Mouse (Mus musculus): ENCODE measurements around the gene AC134908.4. TPM values are rescaled to one million over a fixed set of nuclear protein-coding genes. Genes with fewer than 3 reads are reported as not detected.

AC134908.4 gene
- not detected for polyA plus RNA-seq (2017; shearing (Covaris generic))

DNA sequence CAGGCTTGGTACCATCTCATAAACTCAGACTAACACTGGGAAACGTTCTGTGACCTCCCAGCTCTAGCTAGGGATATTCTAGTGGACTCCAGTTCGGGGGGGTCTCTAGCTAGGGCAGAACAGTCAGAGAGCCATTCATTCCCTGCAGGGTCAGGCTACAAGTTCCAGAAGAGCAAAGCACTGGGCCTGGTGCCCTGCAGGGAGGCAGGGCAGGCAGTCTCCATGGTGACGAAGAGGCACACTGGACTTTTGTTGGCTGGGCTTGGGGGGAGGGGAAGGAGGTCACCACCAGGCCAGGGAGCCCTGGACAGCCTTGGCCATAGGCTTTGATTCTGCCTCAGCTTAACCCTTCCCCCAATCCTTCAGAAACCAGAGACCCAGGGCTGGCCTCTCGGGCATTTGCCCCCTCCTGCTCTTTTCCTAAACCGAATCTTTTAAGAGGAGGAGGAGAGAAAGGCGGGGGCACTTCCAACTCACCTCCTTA, at the start of gene AC134908.4:
Gene AC134908.4, minus strand, starts transcription at position 51 of the 484 bp plus-strand sequence.

DNA sequence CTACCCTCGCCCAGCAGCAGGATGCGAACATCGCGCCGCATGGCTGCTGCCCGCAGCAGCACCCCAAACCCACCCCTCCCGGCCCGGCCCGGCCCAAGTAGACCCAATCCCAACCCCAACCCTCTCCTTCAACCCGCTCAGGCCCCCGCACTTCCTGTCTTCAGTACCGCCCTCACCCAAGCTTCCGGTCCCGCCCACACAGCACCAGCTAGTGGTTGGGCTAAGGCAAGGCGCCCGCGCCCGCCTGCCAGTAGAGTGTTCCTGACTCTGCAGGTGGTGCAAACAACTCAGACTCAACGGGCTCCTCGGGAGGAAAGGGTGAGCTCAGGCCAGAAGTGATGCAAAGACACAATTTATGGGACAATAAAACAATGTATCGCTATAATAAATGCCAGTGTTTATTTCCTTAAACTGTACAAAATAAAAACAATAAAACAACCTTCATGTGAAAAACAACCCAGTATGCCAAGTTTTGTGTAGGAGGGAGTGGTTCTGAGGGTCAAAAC, 49.0 kb upstream of the AC134908.4 start, which contains the start of gene Rhot2:
Gene Rhot2, minus strand, starts transcription at position 456 of the 506 bp plus-strand sequence.

DNA sequence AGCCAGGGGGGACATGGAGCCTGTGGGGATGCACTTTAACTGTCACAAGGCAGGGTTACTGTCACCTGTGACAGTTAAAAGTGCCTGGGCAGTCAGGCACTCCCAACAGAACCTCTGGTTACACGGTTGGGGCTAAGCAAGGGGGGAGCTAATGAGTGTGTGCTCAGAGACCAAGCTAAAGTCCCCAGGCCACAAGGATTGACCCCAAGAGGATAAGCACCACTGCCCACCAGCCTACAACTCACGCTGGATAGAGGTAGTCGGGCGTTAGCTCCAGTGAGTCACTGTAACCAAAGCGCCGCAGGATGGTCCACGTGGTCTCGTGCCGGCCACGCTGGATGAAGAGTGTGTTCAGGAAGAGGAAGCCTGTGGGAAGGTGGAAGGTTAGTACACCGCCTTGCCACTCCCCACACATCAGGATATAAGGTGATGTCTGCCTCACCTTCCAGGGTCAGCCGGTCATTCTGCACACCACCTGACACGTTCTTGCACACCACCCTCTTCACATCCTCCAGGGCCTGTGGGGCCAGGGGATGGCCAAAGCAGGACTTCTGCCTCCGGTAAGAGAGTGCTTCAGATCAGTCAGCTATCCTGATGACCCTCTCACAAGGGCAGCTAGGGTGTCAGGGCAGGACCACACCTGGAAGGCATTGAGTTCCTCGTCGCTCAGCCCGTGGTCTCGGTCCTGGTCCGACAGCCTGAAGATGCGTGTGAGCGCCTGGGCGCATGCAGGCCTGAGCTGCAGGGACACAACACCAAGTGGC, 45.8 kb upstream of the AC134908.4 start, which contains the start of gene Gm20683:
Gene Gm20683, minus strand, starts transcription at position 647 of the 764 bp plus-strand sequence.

DNA sequence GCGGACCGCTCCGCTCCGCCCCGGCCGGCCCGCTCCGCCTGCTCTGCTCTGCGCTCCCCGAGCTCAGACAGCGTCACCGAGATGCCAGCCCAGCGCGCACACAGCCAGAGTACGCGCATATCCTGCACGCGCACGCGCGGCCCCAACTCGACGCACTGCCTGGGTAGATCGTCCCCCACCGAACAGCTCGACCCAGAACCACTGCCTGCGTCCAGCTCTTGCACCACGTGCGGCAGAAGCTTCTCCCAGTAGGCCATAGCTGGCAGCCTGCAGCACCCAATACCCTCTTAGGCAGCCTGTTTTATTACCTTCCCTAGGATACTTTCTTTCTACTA, 41.6 kb upstream of the AC134908.4 start, which contains the start of gene Rhbdl1:
Gene Rhbdl1, minus strand, starts transcription at position 220 of the 335 bp plus-strand sequence.

DNA sequence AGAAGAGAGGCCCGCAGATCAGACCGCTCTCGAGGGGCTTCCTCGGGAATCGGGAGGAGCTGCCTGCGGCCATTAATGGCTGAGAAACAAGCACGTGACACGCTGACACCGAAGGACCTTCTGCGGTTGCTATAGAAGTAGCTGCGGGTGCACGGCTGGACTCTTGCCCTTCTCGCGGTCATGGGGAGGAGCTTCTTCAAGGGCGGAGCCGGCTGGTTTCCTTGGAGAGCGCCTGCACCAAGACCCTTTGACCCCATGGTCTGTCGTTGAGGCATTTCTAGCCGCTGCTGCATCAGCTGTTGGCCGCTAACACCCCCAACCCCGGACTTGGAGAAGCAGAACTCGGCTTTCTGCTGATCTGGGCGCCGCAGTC, 37.8 kb upstream of the AC134908.4 start, which contains the start of gene Stub1:
Gene Stub1, minus strand, starts transcription at position 114 of the 373 bp plus-strand sequence.

DNA sequence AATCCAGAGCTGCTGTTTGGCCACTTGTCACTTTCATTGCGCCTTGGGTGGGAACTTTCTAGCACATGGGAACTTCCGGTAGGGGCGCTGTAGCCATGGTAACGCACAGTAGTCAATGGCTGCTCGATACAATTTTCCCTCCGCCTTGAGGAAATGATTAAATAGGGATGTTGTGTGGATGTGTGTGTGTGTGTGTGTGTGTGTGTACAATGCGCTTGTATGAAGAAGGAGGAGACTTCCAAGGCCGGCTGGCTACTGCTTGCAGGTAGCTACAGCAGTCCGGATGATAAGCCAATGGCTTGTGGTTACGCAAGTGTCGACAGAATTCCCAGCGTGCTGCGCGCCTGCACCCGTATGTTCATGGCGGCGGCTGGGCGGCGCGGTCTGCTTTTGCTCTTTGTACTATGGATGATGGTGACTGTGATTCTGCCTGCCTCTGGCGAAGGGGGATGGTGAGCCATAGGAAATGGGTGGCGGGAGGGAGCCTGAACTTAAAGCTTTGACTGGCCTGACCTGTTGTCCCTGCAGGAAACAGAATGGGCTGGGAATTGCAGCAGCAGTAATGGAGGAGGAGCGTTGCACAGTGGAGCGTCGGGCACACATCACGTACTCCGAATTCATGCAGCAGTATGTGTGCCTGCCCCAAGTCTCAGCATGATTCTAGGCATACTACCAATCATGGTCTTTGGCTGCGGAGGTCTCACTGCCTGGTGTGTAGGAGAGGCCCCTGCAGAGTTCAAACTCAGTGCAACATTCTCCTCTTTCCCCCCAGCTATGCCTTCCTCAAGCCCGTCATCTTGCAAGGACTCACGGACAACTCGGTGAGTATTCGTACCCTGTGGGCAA, 33.5 kb upstream of the AC134908.4 start, which contains the start of gene Jmjd8:
Gene Jmjd8, plus strand, starts transcription at position 156 of the 846 bp plus-strand sequence.

DNA sequence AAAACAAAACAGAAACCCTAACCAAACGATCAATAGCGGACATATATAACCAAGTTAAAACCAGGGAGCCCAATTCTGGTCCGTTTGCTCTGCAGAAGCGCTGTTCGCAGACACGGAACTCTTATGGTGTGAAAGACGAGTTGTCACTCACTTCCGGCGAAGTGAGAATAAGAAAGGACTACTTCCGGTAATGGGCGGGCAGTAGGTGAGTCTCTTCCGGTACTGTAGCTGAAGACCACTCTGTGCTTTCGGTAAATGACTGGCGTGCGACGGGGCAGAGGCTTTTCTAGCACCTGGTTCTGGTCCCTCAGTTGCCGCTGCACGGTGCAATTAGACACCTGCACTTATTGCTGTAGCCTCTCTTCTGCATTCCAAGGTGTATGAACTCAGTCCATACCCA, 28.0 kb upstream of the AC134908.4 start, which contains the start of gene Wdr24:
Gene Wdr24, plus strand, starts transcription at position 176 of the 400 bp plus-strand sequence.

DNA sequence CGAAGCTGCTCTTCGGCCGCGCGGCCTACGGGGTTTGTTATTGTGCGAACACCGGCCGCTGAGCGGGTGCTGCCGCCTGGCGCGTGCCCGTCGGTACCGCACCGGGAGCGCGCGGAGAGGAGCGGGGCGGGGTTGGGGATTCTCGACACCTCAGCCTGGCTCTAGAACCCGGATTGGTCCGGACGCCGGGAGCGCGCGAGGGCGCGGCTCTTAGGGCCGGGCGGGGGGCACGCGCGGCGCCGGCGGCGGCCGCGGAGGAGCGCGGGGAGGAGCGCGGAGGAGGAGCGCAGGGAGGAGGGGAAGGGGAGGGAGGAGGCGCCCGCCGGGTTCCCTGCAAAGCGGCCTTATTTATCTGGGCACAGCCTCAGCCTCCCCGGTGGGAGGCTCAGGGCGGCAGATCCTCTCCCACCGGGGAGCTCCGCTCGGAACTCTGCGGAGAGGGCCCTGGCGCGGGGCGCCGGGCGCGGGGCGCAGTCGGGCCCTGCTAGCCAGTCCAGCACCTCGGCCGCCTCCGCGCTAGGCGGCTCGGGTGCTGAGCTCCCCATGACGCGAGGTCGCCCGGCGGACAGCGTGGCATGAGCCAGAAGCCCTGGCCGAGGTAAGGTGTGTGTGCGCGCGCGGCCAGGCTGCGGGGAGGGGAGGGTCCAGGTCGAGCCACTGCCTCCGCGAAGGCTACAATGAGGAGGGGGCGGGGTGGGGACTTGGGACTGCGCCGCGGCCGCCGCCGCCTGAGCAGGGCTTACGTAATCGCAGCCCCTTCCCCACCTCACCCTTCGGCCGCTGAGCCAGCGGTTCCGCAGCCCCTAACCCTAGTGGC, 13.5 kb upstream of the AC134908.4 start, which contains the start of gene Fbxl16:
Gene Fbxl16, plus strand, starts transcription at position 297 of the 817 bp plus-strand sequence.

DNA sequence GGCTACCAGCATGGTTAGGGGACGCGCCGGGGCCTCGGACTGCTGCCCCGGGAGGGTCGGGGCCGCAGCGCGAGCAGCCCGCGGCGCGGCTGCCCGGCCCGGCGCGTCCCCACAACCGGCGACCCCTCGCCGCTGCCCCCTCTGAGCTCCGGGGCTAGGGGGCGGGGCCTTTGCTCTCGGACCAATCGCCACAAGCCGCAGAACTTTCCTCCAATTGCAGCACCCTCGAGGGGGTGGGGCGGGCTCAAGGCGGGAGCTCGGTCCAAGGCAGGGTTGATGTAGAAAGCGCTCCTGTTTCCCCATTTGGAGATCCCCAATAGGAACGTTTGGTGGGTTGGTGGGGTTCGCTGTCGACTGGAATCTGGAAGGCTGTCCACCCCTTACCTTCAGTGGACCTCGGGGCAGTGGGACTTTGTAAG, 1.5 kb upstream of the AC134908.4 start, which contains the start of gene Metrn:
Gene Metrn, minus strand, starts transcription at position 186 of the 419 bp plus-strand sequence.

DNA sequence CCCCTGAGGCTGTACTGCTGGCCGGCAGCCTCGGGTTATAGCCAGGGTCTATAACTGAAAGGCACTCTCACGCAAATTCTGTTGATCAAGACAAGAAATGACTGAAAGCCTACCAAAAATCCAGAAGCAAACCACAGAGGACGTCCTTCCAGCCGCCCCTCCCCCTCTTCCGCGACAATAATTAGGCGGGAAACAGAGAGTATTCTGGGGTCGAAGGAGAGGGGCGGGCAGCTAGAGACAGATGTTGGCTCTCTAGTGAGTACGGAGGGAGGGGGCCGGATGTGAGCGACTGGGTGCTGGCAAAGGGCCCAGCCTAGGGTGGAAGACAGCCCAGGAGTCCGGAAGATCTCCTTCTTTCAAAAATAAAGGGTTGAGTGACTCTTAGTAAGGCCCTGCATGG, 2.8 kb downstream of the AC134908.4 start, which contains the start of gene Fam173a:
Gene Fam173a, minus strand, starts transcription at position 287 of the 400 bp plus-strand sequence.

DNA sequence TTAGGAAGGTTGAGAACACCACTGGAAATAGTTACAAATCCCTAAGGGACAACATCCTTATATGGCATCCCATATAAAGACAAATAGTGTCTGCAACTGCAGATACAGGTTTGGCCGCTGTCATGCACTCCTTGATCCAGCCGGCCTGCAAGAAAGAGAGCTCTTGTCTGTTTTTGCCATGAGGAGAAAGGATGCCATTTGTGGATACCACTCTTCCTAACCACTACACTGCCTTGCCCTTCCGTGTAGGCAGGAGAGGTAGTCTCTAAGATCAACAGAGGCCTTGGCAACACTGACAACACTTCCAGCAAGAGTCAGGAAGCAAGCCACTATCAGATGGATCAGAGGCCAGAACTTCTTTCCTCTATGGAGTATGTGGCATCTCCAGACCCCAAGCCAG, 9.2 kb downstream of the AC134908.4 start, which contains the start of gene Ccdc78:
Gene Ccdc78, plus strand, starts transcription at position 301 of the 400 bp plus-strand sequence.

DNA sequence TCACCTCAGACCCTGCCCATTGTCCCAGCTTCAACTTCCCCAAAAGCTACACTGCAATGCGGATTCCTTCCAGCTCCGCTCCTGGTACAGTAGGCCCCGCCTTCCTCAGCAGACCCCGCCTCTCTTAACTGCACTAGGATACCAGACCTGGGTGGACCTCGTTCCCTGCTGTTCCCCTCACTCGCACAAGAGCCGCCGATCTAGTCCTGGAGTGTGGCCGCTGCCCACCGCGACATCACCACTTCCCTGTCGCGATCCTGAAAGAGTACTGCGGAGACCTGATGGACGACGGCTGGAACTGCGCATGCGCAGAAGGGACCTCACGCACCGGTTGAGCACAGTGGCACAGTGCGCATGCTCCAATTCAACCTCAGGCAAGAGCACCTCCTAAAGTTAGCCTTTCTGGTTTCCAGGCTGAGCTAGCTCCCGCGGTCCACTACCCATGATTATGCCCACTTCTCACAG, 10.1 kb downstream of the AC134908.4 start, which contains the start of gene Haghl:
Gene Haghl, minus strand, starts transcription at position 393 of the 465 bp plus-strand sequence.

DNA sequence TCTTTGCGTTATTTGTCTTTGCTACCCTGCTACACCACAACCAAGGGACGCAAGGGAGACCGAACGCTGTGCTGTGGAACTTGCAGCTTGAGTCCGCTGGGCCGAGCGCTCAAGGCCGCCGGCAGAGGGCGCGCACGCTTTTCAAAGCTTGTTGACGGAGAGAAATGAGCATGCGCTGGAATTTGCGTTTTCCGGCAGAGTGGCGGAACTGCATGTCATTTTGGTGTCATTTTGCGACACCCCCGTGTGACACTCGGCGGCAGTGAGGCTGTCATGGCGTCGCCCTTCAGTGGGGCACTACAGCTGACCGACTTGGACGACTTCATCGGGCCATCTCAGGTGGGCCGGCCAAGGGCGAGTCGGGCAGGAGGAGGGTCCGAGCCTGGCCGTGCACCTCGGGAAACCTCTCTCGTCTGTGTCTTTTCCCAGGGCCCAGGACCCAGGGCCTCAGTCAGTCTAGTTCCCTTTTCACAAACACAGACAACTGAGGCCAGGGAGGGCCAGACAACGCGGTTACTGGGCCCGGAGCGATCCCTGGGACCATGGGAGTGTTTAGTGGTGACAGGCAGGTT, 21.8 kb downstream of the AC134908.4 start, which contains the start of gene Narfl:
Gene Narfl, plus strand, starts transcription at position 228 of the 572 bp plus-strand sequence.

DNA sequence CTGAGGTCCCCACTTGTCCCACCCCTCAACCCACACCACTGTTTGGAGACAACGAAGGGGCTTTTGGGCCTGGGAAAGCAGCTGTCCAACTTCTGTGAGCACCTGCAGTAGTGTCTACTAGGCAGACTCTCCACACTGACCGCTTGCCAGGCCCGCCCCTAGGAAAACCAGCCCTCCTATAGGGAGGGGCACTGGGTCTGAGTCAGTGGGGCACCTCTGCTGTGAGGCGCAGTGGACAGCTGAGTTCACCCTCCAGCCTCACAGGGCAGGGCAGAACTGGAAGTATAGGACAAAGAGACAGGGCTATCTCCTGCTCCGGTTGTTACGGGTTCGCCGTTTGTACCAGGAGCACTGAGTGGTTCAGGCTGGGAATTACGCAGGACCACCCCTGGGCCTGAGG, 41.2 kb downstream of the AC134908.4 start, which contains the start of gene Msln:
Gene Msln, minus strand, starts transcription at position 138 of the 400 bp plus-strand sequence.

Other genes with a start within 250 kb of the AC134908.4 start
- gene Sox8, start 225.0 kb downstream of the AC134908.4 start, polyA plus RNA-seq (2017; shearing (Covaris generic)) = not detected
- gene Lmf1, start 216.6 kb downstream of the AC134908.4 start, polyA plus RNA-seq (2017; shearing (Covaris generic)) = 25.6 TPM
- not detected for gene Gng13, start 78.5 kb downstream of the AC134908.4 start, polyA plus RNA-seq (2017; shearing (Covaris generic))
- 6.7 TPM for gene Chtf18, start 68.2 kb downstream of the AC134908.4 start, polyA plus RNA-seq (2017; shearing (Covaris generic))
- 19.7 TPM for gene Rpusd1, start 68.0 kb downstream of the AC134908.4 start, polyA plus RNA-seq (2017; shearing (Covaris generic))
- gene Mslnl, start 59.6 kb downstream of the AC134908.4 start, polyA plus RNA-seq (2017; shearing (Covaris generic)) = 0.17 TPM
- not detected for gene Msln, start 41.3 kb downstream of the AC134908.4 start, polyA plus RNA-seq (2017; shearing (Covaris generic))
- 28.0 TPM for gene Narfl, start 21.9 kb downstream of the AC134908.4 start, polyA plus RNA-seq (2017; shearing (Covaris generic))
- 38.4 TPM for gene Haghl, start 10.0 kb downstream of the AC134908.4 start, polyA plus RNA-seq (2017; shearing (Covaris generic))
- 0.83 TPM for gene Ccdc78, start 9.1 kb downstream of the AC134908.4 start, polyA plus RNA-seq (2017; shearing (Covaris generic))
- 245 TPM for gene Fam173a, start 2.8 kb downstream of the AC134908.4 start, polyA plus RNA-seq (2017; shearing (Covaris generic))
- gene Metrn, start 1.5 kb upstream of the AC134908.4 start, polyA plus RNA-seq (2017; shearing (Covaris generic)) = 9.6 TPM
- not detected for gene Fbxl16, start 13.4 kb upstream of the AC134908.4 start, polyA plus RNA-seq (2017; shearing (Covaris generic))
- 45.9 TPM for gene Wdr24, start 28.0 kb upstream of the AC134908.4 start, polyA plus RNA-seq (2017; shearing (Covaris generic))
- 42.2 TPM for gene Jmjd8, start 33.2 kb upstream of the AC134908.4 start, polyA plus RNA-seq (2017; shearing (Covaris generic))
- 91.2 TPM for gene Stub1, start 37.7 kb upstream of the AC134908.4 start, polyA plus RNA-seq (2017; shearing (Covaris generic))
- 0.57 TPM for gene Rhbdl1, start 41.6 kb upstream of the AC134908.4 start, polyA plus RNA-seq (2017; shearing (Covaris generic))
- 0.75 TPM for gene Gm20683, start 46.1 kb upstream of the AC134908.4 start, polyA plus RNA-seq (2017; shearing (Covaris generic))
- gene Rhot2, start 49.2 kb upstream of the AC134908.4 start, polyA plus RNA-seq (2017; shearing (Covaris generic)) = 50.2 TPM
- gene Wdr90, start 65.8 kb upstream of the AC134908.4 start, polyA plus RNA-seq (2017; shearing (Covaris generic)) = 7.3 TPM
- 5.7 TPM for gene Mcrip2, start 73.1 kb upstream of the AC134908.4 start, polyA plus RNA-seq (2017; shearing (Covaris generic))
- gene Mettl26, start 79.4 kb upstream of the AC134908.4 start, polyA plus RNA-seq (2017; shearing (Covaris generic)) = 95.5 TPM
- gene Wfikkn1, start 85.2 kb upstream of the AC134908.4 start, polyA plus RNA-seq (2017; shearing (Covaris generic)) = 1.0 TPM
- gene Rab40c, start 124.1 kb upstream of the AC134908.4 start, polyA plus RNA-seq (2017; shearing (Covaris generic)) = 5.1 TPM
- gene Pigq, start 149.3 kb upstream of the AC134908.4 start, polyA plus RNA-seq (2017; shearing (Covaris generic)) = 71.1 TPM
- not detected for gene Nhlrc4, start 149.3 kb upstream of the AC134908.4 start, polyA plus RNA-seq (2017; shearing (Covaris generic))
- not detected for gene A930017K11Rik, start 156.9 kb upstream of the AC134908.4 start, polyA plus RNA-seq (2017; shearing (Covaris generic))
- 22.0 TPM for gene Capn15, start 190.1 kb upstream of the AC134908.4 start, polyA plus RNA-seq (2017; shearing (Covaris generic))